Mouse (Mus musculus) midbrain, postnatal 0 days (tissue): ENCODE measurements around the gene Mill2. TPM values are rescaled to one million over a fixed set of nuclear protein-coding genes. Genes with fewer than 3 reads are reported as not detected.

ENCODE experiments used
- ATAC-seq: fragments of 200-750 bp; cut with Nextera tagmentation; 2 replicates; pipeline ENCODE4 v1.8.0; 2017; ENCODE audit warnings: moderate number of reproducible peaks, mild to moderate bottlenecking, moderate TSS enrichment, moderate library complexity; ENCODE audit not compliant: low FRiP score
- DNase-seq: peaks from one replicate; pipeline ENCODE4 v3.0.0-alpha.2; 2015; ENCODE audit warnings: low spot score
- H3K27ac ChIP-seq: fragments of 300-500 bp; sonication (generic); 2 replicates; pipeline ENCODE4 v1.5.1; 2014; ENCODE audit warnings: low read depth, mild to moderate bottlenecking, low read length, mixed read lengths
- H3K27me3 ChIP-seq: fragments of 300-500 bp; sonication (generic); 2 replicates; pipeline ENCODE4 v1.6.1; 2014; ENCODE audit warnings: low read length, control low read depth, mixed read lengths; ENCODE audit not compliant: insufficient read depth
- H3K36me3 ChIP-seq: fragments of 300-500 bp; sonication (generic); 2 replicates; pipeline ENCODE4 v1.6.1; 2014; ENCODE audit warnings: low read length, control low read depth, mixed read lengths; ENCODE audit not compliant: insufficient read depth
- H3K4me1 ChIP-seq: fragments of 300-500 bp; sonication (generic); 2 replicates; pipeline ENCODE4 v1.6.1; 2014; ENCODE audit warnings: mild to moderate bottlenecking, control low read depth, antibody characterized with exemption, low read length, mixed read lengths; ENCODE audit not compliant: insufficient read depth
- H3K4me2 ChIP-seq: fragments of 300-500 bp; sonication (generic); 2 replicates; pipeline ENCODE4 v1.6.1; 2014; ENCODE audit warnings: low read depth, mild to moderate bottlenecking, low read length, mixed read lengths; ENCODE audit not compliant: poor library complexity, severe bottlenecking
- H3K4me3 ChIP-seq: fragments of 300-500 bp; sonication (generic); 2 replicates; pipeline ENCODE4 v1.5.1; 2014; ENCODE audit warnings: low read depth, mild to moderate bottlenecking, low read length, moderate library complexity
- H3K9ac ChIP-seq: fragments of 300-500 bp; sonication (generic); replicated peaks from 2 replicates; pipeline ENCODE4 v1.6.1; 2014; ENCODE audit warnings: mild to moderate bottlenecking, low read length, moderate library complexity, mixed read lengths; ENCODE audit not compliant: poor library complexity, severe bottlenecking
- H3K9me3 ChIP-seq: fragments of 300-500 bp; sonication (generic); 2 replicates; pipeline ENCODE4 v1.6.1; 2016; ENCODE audit warnings: low read length, control low read depth
- CTCF ChIP-seq: IDR thresholded peaks from 2 replicates; pipeline ENCODE4 v1.5.1; 2016; ENCODE audit warnings: antibody characterized with exemption, mild to moderate bottlenecking
- WGBS: fragments of 180-500 bp; shearing (Covaris S2); extraction: QIAGEN DNeasy Blood & Tissue Kit; methylation state at CpG from one replicate; pipeline ENCODE4 v1.1.7; 2014; 5-methylcytosine and 5-hydroxymethylcytosine counted together
- polyA plus RNA-seq: library from polyadenylated mRNA; unstranded; fragments of >200 nt; fragmentation: Nextera tagmentation; extraction: Ambion mirVana; gene quantifications from 2 replicates; pipeline ENCODE4 v1.2.1, GENCODE M21; 2015
- total RNA-seq: library from RNA; depleted of rRNA; stranded (reverse); fragments of >200 nt; gene quantifications from 2 replicates; pipeline ENCODE4 v1.2.3, GENCODE M21; 2014

Mill2 gene
- total and polyA plus RNA-seq, 2 experiments from 2014 or later, result 0.64 to 3.3 TPM

DNA sequence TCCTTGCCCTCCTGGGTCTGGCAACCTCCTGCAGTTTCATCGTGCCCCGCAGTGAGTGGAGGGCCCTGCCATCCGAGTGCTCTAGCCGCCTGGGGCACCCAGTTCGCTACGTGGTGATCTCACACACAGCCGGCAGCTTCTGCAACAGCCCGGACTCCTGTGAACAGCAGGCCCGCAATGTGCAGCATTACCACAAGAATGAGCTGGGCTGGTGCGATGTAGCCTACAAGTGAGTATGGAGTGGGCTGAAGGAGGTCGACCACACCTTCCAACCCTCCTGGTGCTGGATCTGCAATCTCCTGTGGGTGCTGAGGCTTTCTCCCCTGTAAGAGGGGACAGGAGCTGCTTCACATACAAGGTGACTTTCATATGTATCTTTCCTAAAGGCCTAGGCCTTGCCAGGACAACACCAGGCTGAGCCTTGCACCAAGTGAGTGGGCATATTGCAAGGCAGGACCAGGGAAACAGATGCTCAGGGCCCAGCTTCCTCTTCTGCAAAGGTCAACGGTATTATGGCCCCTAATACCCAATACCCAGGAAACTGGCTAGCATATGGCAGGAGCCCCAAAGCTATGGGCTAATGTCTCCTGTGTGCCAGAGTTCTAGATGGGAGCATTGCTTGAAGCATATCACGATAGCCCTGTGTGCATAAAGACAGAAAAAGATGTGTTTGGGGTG is 45.1 kb downstream of the Mill2 start:
- H3K9me3 ChIP-seq, result no peaks in the 10 kb centered on the region
- no peak overlapping the region for H3K4me3 ChIP-seq
- no peaks in the 10 kb centered on the region for H3K4me1 ChIP-seq
- WGBS, result 69% methylated on average over 13 of the region's 13 CpGs
- no peak for TF ChIP-seq CTCF
- no peak overlapping the region for H3K27ac ChIP-seq
- 0 out of 2 replicates have a peak overlapping the region, but pooled peaks have one; percentile 13 for H3K9ac ChIP-seq
- DNase-seq (no peak), ATAC-seq (no peak)
- 0 out of 2 replicates have a peak overlapping the region, but pooled peaks have one; percentile 4 for H3K4me2 ChIP-seq
- no peaks in the 10 kb centered on the region for H3K27me3 ChIP-seq
- H3K36me3 ChIP-seq, result no peaks in the 10 kb centered on the region

DNA sequence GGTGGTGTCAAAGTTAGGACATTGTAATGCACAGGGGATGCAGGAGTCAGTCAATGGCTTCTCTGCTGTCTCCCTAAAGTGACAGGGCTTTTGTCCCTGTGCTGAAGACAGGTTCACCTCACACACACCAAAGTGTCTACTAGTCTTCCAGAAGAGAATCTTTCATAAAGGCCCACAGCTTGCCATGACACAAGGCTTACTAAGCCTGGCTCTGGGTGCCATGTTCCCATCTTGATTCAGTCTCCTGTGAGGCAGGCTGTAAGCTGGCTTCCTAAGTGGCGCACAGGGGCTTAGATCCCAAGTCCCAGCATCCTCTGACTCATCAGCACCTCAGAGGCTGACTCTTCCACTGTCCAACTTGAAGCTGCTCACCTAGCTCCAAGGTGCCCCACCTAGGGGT is 47.2 kb downstream of the Mill2 start:
- no peaks in the 10 kb centered on the region for H3K27me3 ChIP-seq
- H3K4me1 ChIP-seq, result no peaks in the 10 kb centered on the region
- ATAC-seq, result no peak
- no peak overlapping the region for H3K9ac ChIP-seq
- no peak overlapping the region for H3K4me3 ChIP-seq
- DNase-seq, result no peak
- no peak overlapping the region for H3K27ac ChIP-seq
- no peaks in the 10 kb centered on the region for H3K36me3 ChIP-seq
- H3K9me3 ChIP-seq, result no peaks in the 10 kb centered on the region
- TF ChIP-seq CTCF, result no peak
- WGBS, result 94% methylated on average over 1 of the region's 1 CpGs
- no peak overlapping the region for H3K4me2 ChIP-seq

DNA sequence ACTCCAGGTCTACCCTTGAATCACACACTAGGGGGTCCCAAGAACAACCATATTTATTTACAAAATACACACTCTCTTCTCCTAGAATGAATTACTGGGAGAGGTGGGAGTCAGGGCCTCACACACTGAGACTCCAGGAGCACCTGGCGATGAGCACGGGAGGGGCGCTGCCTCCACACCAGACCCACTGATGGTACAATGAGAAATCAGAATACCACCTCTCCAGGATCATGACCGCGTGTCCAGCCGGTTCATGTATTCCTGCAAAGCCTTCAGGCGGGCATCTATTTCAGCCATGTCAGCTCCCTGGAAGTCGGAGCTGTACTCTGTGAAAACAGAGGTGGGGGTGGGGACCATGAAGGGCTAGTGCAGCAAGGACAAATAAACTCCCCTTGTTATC is 51.1 kb downstream of the Mill2 start:
- 93% methylated on average over 8 of the region's 8 CpGs for WGBS
- Histone ChIP-seq H3K4me1 (no peaks in the 10 kb centered on the region), H3K9ac (no peak overlapping the region), H3K4me3 (no peak overlapping the region), H3K27me3 (no peaks in the 10 kb centered on the region), H3K9me3 (no peaks in the 10 kb centered on the region), H3K4me2 (no peak overlapping the region), H3K27ac (no peak overlapping the region), H3K36me3 (no peaks in the 10 kb centered on the region)
- no peak for TF ChIP-seq CTCF
- DNase-seq (no peak), ATAC-seq (no peak)

DNA sequence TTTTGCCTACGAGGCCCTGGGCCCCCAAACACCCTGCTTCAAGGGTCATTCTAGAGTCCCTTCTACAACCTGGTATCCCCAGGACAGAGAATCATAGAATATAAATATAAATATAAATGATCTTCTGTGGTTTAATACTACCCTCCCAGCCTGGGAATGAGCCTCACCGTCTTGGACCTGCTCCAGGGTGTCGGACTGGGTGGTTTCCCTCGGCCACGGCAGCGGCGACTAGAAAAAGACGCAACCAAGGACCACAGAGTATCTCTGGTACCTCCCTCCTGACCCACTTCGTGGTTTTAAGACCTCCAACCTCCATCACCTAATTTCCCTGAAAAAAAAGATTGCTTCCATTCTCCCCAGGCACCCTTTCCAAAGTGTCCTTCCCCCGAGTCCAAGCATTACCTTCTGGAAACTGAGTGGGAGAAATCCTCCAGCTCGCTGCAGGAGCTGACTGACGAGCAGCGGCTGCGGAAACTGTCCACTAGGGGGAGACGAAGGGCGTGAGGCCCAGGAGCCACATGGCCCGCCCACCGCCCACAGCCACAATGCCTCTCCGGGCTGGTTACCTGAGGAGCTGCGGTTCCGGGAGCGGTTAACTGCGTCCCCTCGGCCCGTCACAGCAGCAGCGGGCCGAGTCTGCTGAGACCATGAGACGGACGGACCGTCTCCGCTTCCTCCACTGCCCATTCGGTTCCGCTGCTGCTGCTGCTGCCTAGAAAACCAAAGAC is 52.3 kb downstream of the Mill2 start:
- DNase-seq (peak; percentile 93), ATAC-seq (peak; percentile 78)
- Histone ChIP-seq H3K27me3 (no peaks in the 10 kb centered on the region), H3K4me2 (peak overlapping the region; percentile 95), H3K4me3 (peak overlapping the region; percentile 49), H3K9me3 (no peaks in the 10 kb centered on the region), H3K9ac (peak overlapping the region; percentile 68), H3K27ac (peak overlapping the region; percentile 70), H3K36me3 (no peaks in the 10 kb centered on the region), H3K4me1 (no peaks in the 10 kb centered on the region)
- 18% methylated on average over 33 of the region's 33 CpGs for WGBS
- TF ChIP-seq CTCF, result peak; percentile 95

DNA sequence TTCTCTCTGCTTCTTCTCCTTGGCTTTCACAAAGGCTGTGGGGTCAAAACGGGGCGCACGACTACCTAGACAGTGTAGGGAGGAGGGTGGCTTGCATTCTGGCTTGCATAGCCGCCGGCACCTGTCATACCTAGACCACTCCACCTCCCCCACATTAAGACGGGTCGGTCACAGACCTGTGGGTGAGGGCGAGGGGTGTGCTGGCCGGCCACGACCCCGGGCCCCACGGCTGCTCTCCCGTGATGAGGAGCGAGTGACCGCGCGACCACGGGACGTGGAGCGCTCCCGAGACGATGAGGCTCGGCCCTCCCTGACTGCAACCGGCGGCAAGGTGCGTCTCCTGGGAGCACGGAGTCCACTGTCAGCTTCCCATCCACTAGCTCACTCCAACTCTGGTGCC is 53.2 kb downstream of the Mill2 start:
- DNase-seq, result no peak
- H3K27ac ChIP-seq, result 0 out of 2 replicates have a peak overlapping the region, but pooled peaks have one; percentile 43
- TF ChIP-seq CTCF, result no peak
- no peaks in the 10 kb centered on the region for H3K27me3 ChIP-seq
- peak overlapping the region; percentile 95 for H3K4me2 ChIP-seq
- H3K4me1 ChIP-seq, result no peaks in the 10 kb centered on the region
- WGBS, result 31% methylated on average over 27 of the region's 27 CpGs
- H3K9ac ChIP-seq, result peak overlapping the region; percentile 68
- peak overlapping the region; percentile 49 for H3K4me3 ChIP-seq
- no peaks in the 10 kb centered on the region for H3K9me3 ChIP-seq
- H3K36me3 ChIP-seq, result no peaks in the 10 kb centered on the region
- peak; percentile 35 for ATAC-seq
